Mouse (Mus musculus): ENCODE data around the gene Xlr3b. TPM values are rescaled to one million over a fixed set of nuclear protein-coding genes. Genes with fewer than 3 reads are reported as not detected.

Xlr3b gene
- polyA plus RNA-seq (2014; fragmentation: Illumina TruSeq; extraction: RNeasy Lipid Tissue Mini Kit (QIAGEN cat#74804); ENCODE audit: low replicate concordance): 7.8 TPM

DNA sequence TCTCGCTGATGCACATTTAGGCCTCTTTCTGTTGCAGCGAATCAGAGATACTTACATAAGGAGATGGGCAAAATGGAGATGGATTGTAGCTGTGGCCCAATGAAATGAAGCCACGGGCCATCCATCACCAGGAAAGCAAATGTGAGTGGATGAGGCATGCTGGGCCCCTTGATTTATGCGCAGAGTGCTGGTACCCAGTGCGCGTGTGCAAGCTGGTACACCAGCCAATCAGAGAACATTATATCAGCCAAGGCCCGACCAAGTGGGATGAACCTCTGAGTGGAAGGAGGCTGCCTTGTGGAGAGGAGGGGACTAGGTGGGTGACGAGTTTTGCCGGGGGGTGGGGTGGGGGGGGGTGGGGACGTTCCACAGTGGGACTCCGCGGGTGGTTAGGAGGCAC is at the start of gene Xlr3b:
Gene Xlr3b, plus strand, starts transcription at position 274 of the 400 bp plus-strand sequence.

DNA sequence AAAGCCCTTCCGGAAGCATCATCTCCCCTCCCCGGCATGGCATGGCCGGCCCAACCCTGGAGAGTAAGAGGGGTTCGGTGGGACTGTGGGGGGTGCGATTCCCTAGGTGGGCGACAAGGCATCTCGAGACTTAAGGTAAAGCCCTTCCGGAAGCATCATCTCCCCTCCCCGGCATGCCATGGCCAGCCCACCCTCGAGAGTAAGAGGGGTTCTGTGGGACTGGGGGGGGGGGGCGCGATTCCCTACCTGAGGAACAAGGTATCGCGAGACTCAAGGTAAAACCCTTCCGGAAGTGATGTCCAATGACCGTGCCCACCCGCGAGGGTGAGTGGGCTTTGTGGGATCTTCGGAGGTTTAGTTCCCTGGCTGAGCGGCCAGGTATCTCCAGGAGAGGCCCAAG is 43.5 kb upstream of the Xlr3b start, which contains the start of gene Xlr5b:
Gene Xlr5b, plus strand, starts transcription at position 301 of the 400 bp plus-strand sequence.

DNA sequence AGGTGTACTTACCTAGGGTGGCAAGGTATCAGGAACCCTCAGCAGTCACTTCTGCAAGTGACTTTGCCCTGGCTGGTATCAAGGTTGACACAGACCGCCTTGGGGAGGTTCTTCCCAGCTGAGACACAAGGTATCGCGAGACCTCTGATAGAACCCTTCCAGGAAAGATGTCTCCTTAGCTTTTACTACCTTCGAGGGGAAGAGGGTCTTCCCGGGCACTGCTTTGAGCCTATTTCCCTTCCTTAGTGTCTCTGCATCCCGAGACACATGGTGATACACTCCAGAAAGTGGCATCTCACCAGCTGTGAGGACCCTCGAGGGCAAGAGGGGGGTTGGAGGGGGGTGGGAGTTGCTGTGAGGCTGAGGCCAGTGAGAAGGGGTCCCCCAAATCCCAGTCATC is 42.7 kb upstream of the Xlr3b start, which contains the start of gene DXBay18:
Gene DXBay18, minus strand, starts transcription at position 101 of the 400 bp plus-strand sequence.

DNA sequence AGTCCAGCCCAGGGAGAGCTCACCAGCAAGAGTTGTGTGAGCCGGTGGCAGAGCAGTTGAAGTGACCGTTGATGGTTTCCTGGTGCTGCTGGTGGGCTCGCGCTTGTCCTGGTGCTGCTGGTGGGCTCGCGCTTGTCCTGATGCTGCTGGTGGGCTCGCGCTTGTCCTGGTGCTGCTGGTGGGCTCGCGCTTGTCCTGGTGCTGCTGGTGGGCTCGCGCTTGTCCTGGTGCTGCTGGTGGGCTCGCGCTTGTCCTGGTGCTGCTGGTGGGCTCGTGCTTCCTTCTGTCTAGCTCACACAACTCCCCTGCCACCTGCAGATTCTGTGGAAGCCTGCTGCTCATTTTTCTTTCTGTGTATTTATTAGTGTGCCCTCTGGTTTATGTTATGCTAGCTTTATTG is 15.1 kb upstream of the Xlr3b start, which contains the start of gene Spin2d:
Gene Spin2d, minus strand, starts transcription at position 101 of the 400 bp plus-strand sequence.

DNA sequence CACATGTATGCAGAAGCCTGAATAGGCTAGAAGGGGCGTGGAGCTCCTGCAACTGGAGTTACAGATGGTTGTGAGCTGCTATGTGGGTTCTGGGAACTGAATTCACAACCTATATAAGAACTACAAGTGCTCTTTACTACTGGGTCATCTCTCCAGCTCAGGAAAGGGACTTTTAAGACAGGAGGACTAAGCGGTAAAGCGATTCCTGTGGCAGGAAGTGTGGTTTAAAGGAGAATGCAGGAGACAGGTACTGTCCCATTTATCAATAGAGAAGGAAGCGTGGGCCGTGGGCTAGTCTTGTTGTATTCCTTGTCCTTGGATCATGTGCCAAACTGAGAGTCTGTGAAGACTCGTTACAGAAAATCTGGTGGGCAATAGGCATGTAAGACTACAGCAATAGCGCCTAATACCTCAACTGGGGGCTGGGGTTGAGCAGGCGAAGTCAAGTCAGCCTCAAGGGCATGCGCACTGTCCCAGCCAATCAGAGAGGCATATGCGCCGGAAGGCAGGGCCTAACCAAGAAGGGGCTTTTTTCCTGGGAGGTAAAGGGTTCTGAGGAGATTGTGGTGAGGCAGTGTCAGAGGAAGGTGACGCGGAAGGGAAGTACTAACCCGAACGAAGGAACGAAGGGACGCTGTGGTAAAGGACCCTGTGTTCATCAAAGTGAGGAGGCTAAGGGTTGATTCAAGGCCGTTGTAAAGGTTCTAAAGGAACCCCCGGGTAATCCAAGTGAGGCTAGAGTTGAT is 22.0 kb downstream of the Xlr3b start, which contains the start of gene Xlr4b:
Gene Xlr4b, plus strand, starts transcription at position 515 of the 746 bp plus-strand sequence.

DNA sequence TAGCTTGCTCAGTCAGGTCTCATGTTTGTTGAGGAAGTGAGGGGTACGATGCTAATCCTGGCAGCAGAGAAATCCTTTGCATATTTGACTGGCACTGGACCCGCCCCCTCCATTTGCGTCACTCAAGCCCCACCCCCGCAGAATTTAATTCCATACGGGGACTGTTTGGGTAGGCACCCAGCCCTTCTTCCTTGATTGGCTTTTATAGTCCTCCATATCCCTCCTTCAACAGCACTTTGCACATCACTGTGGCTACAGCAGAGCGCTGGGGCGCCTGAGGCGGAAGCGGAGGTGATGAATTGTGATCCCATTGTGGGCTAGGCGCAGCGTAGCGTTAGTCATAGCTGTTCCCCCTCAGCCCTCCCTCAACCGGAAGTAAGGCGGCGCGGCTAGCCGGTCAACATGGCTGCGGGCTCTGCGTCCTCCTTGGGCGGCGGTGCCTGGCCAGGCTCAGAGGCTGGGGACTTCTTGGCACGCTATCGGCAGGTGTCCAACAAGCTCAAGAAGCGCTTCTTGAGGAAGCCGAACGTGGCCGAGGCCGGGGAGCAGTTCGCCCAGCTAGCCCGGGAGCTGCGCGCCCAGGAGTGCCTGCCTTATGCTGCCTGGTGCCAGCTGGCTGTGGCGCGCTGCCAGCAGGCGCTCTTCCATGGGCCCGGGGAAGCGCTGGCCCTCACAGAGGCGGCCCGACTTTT is 36.1 kb downstream of the Xlr3b start, which contains the start of gene F8a:
Gene F8a, plus strand, starts transcription at position 378 of the 692 bp plus-strand sequence.

DNA sequence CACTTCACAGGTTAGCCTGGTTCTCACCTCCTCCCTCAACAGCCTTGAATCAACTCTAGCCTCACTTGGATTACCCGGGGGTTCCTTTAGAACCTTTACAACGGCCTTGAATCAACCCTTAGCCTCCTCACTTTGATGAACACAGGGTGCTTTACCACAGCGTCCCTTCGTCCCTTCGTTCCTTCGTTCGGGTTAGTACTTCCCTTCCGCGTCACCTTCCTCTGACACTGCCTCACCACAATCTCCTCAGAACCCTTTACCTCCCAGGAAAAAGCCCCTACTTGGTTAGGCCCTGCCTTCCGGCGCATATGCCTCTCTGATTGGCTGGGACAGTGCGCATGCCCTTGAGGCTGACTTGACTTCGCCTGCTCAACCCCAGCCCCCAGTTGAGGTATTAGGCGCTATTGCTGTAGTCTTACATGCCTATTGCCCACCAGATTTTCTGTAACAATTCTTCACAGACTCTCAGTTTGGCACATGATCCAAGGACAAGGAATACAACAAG is 50.9 kb downstream of the Xlr3b start, which contains the start of gene Xlr4c:
Gene Xlr4c, minus strand, starts transcription at position 310 of the 505 bp plus-strand sequence.

Other genes with a start within 250 kb of the Xlr3b start
- gene Zfp185, start 204.9 kb upstream of the Xlr3b start, polyA plus RNA-seq (2014; fragmentation: Illumina TruSeq; extraction: RNeasy Lipid Tissue Mini Kit (QIAGEN cat#74804); ENCODE audit: low replicate concordance): 1.0 TPM
- gene Pnma5, start 155.1 kb upstream of the Xlr3b start, polyA plus RNA-seq (2014; fragmentation: Illumina TruSeq; extraction: RNeasy Lipid Tissue Mini Kit (QIAGEN cat#74804); ENCODE audit: low replicate concordance): not detected
- not detected for gene Pnma3, start 127.4 kb upstream of the Xlr3b start, polyA plus RNA-seq (2014; fragmentation: Illumina TruSeq; extraction: RNeasy Lipid Tissue Mini Kit (QIAGEN cat#74804); ENCODE audit: low replicate concordance)
- gene Xlr4a, start 109.7 kb upstream of the Xlr3b start, polyA plus RNA-seq (2014; fragmentation: Illumina TruSeq; extraction: RNeasy Lipid Tissue Mini Kit (QIAGEN cat#74804); ENCODE audit: low replicate concordance): 7.1 TPM
- gene Xlr3a, start 95.1 kb upstream of the Xlr3b start, polyA plus RNA-seq (2014; fragmentation: Illumina TruSeq; extraction: RNeasy Lipid Tissue Mini Kit (QIAGEN cat#74804); ENCODE audit: low replicate concordance): 8.7 TPM
- not detected for gene Gm14685, start 75.2 kb upstream of the Xlr3b start, polyA plus RNA-seq (2014; fragmentation: Illumina TruSeq; extraction: RNeasy Lipid Tissue Mini Kit (QIAGEN cat#74804); ENCODE audit: low replicate concordance)
- not detected for gene Xlr5b, start 43.4 kb upstream of the Xlr3b start, polyA plus RNA-seq (2014; fragmentation: Illumina TruSeq; extraction: RNeasy Lipid Tissue Mini Kit (QIAGEN cat#74804); ENCODE audit: low replicate concordance)
- gene DXBay18, start 42.8 kb upstream of the Xlr3b start, polyA plus RNA-seq (2014; fragmentation: Illumina TruSeq; extraction: RNeasy Lipid Tissue Mini Kit (QIAGEN cat#74804); ENCODE audit: low replicate concordance): not detected
- gene Spin2d, start 15.2 kb upstream of the Xlr3b start, polyA plus RNA-seq (2014; fragmentation: Illumina TruSeq; extraction: RNeasy Lipid Tissue Mini Kit (QIAGEN cat#74804); ENCODE audit: low replicate concordance): not detected
- 25.4 TPM for gene Xlr4b, start 22.1 kb downstream of the Xlr3b start, polyA plus RNA-seq (2014; fragmentation: Illumina TruSeq; extraction: RNeasy Lipid Tissue Mini Kit (QIAGEN cat#74804); ENCODE audit: low replicate concordance)
- gene F8a, start 36.1 kb downstream of the Xlr3b start, polyA plus RNA-seq (2014; fragmentation: Illumina TruSeq; extraction: RNeasy Lipid Tissue Mini Kit (QIAGEN cat#74804); ENCODE audit: low replicate concordance): 9.3 TPM
- gene Xlr4c, start 50.9 kb downstream of the Xlr3b start, polyA plus RNA-seq (2014; fragmentation: Illumina TruSeq; extraction: RNeasy Lipid Tissue Mini Kit (QIAGEN cat#74804); ENCODE audit: low replicate concordance): 6.4 TPM
- not detected for gene Xlr3c, start 73.2 kb downstream of the Xlr3b start, polyA plus RNA-seq (2014; fragmentation: Illumina TruSeq; extraction: RNeasy Lipid Tissue Mini Kit (QIAGEN cat#74804); ENCODE audit: low replicate concordance)
- not detected for gene Xlr5a, start 100.8 kb downstream of the Xlr3b start, polyA plus RNA-seq (2014; fragmentation: Illumina TruSeq; extraction: RNeasy Lipid Tissue Mini Kit (QIAGEN cat#74804); ENCODE audit: low replicate concordance)
- 0.48 TPM for gene Xlr5c, start 100.8 kb downstream of the Xlr3b start, polyA plus RNA-seq (2014; fragmentation: Illumina TruSeq; extraction: RNeasy Lipid Tissue Mini Kit (QIAGEN cat#74804); ENCODE audit: low replicate concordance)
- not detected for gene Gm45015, start 144.6 kb downstream of the Xlr3b start, polyA plus RNA-seq (2014; fragmentation: Illumina TruSeq; extraction: RNeasy Lipid Tissue Mini Kit (QIAGEN cat#74804); ENCODE audit: low replicate concordance)
- gene Zfp275, start 150.4 kb downstream of the Xlr3b start, polyA plus RNA-seq (2014; fragmentation: Illumina TruSeq; extraction: RNeasy Lipid Tissue Mini Kit (QIAGEN cat#74804); ENCODE audit: low replicate concordance): 6.1 TPM
- not detected for gene Gm18336, start 206.5 kb downstream of the Xlr3b start, polyA plus RNA-seq (2014; fragmentation: Illumina TruSeq; extraction: RNeasy Lipid Tissue Mini Kit (QIAGEN cat#74804); ENCODE audit: low replicate concordance)
- 1.2 TPM for gene Zfp92, start 218.9 kb downstream of the Xlr3b start, polyA plus RNA-seq (2014; fragmentation: Illumina TruSeq; extraction: RNeasy Lipid Tissue Mini Kit (QIAGEN cat#74804); ENCODE audit: low replicate concordance)
- gene Trex2, start 243.1 kb downstream of the Xlr3b start, polyA plus RNA-seq (2014; fragmentation: Illumina TruSeq; extraction: RNeasy Lipid Tissue Mini Kit (QIAGEN cat#74804); ENCODE audit: low replicate concordance): not detected